Mouse (Mus musculus) midbrain, embryonic 15.5 days (tissue): Measurements from ENCODE around the gene Ctsh. TPM values are rescaled to one million over a fixed set of nuclear protein-coding genes. Genes with fewer than 3 reads are reported as not detected.
"Not testable (repeated sequence)": the region's sequence is repeated elsewhere in the genome, so short reads cannot be mapped to it uniquely, and the experiment has no call there.

Experiments
- ATAC-seq: fragments of 200-750 bp; cut with Nextera tagmentation; replicated peaks from 2 replicates; pipeline ENCODE4 v1.8.0; 2017; ENCODE audit warnings: moderate TSS enrichment
- H3K27ac ChIP-seq: fragments of 300-500 bp; sonication (generic); 2 replicates; pipeline ENCODE4 v1.5.1; 2015; ENCODE audit warnings: mild to moderate bottlenecking, inconsistent platforms
- H3K27me3 ChIP-seq: fragments of 300-500 bp; sonication (generic); replicated peaks from 2 replicates; pipeline ENCODE4 v1.6.1; 2015; ENCODE audit warnings: inconsistent platforms
- H3K36me3 ChIP-seq: fragments of 300-500 bp; sonication (generic); replicated peaks from 2 replicates; pipeline ENCODE4 v1.6.1; 2015; ENCODE audit warnings: inconsistent platforms
- H3K4me1 ChIP-seq: fragments of 300-500 bp; sonication (generic); 2 replicates; pipeline ENCODE4 v1.6.1; 2015; ENCODE audit warnings: inconsistent platforms
- H3K4me2 ChIP-seq: fragments of 300-500 bp; sonication (generic); 2 replicates; pipeline ENCODE4 v1.6.1; 2015; ENCODE audit warnings: inconsistent platforms, mild to moderate bottlenecking, moderate library complexity
- H3K4me3 ChIP-seq: fragments of 300-500 bp; sonication (generic); 2 replicates; pipeline ENCODE4 v1.5.1; 2015; ENCODE audit warnings: mild to moderate bottlenecking, inconsistent platforms
- H3K9ac ChIP-seq: fragments of 300-500 bp; sonication (generic); 2 replicates; pipeline ENCODE4 v1.6.1; 2015; ENCODE audit warnings: mild to moderate bottlenecking, inconsistent platforms
- H3K9me3 ChIP-seq: fragments of 300-500 bp; sonication (generic); 2 replicates; pipeline ENCODE4 v1.6.1; 2016; ENCODE audit warnings: inconsistent platforms
- WGBS: fragments of 180-500 bp; shearing (Covaris S2); methylation state at CpG from one replicate; pipeline ENCODE4 v1.1.7; 2015; ENCODE audit warnings: mixed read lengths; 5-methylcytosine and 5-hydroxymethylcytosine counted together
- polyA plus RNA-seq: library from polyadenylated mRNA; unstranded; fragments of >200 nt; fragmentation: Nextera tagmentation; extraction: Ambion mirVana; gene quantifications from 2 replicates; pipeline ENCODE4 v1.2.1, GENCODE M21; 2015

Gene Ctsh
- polyA plus RNA-seq, 1 experiment from 2014 or later, result 21.3 TPM

GRCm38 (mm10) chr9:90036313-90036712 lies 17.6 kb upstream of the Ctsh start:
- Histone ChIP-seq H3K9ac (no peak overlapping the region), H3K4me2 (no peak overlapping the region), H3K4me1 (no peaks in the 10 kb centered on the region), H3K27ac (no peak overlapping the region), H3K4me3 (no peak overlapping the region), H3K9me3 (no peaks in the 10 kb centered on the region), H3K27me3 (no peaks in the 10 kb centered on the region), H3K36me3 (no peaks in the 10 kb centered on the region)
- ATAC-seq, result no peak
- 87% methylated on average over 4 of the region's 4 CpGs for WGBS

DNA sequence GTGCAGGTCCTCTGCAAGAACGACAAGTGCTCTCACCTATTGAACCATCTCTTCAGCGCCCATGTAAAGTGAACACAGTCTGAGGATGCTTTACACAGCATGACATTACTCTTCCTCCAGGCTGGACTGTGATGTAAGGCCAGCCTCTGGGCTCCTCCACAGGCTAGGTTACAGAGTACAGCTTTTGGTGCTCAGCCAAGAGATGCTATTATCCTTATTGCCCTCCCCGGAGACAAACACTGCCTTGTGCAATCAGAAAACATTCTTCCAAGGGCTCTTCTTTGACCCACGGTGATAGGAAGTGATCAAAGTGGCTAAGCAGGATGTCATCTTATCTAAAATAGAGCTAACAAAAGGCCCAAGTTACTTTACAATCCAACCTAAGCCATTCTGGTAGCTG lies 15.4 kb upstream of the Ctsh start:
- Histone ChIP-seq H3K9me3 (no peaks in the 10 kb centered on the region), H3K9ac (no peak overlapping the region), H3K27ac (no peak overlapping the region), H3K4me3 (no peak overlapping the region), H3K4me2 (no peak overlapping the region), H3K36me3 (no peaks in the 10 kb centered on the region), H3K4me1 (no peaks in the 10 kb centered on the region), H3K27me3 (no peaks in the 10 kb centered on the region)
- ATAC-seq, result no peak
- WGBS, result 82% methylated on average over 4 of the region's 4 CpGs

- Histone ChIP-seq H3K9me3 (no peaks in the 10 kb centered on the region), H3K4me3 (no peak overlapping the region), H3K4me2 (no peak overlapping the region), H3K4me1 (no peaks in the 10 kb centered on the region), H3K27me3 (no peaks in the 10 kb centered on the region), H3K9ac (no peak overlapping the region), H3K27ac (no peak overlapping the region), H3K36me3 (no peaks in the 10 kb centered on the region)
- WGBS, result 92% methylated on average over 2 of the region's 2 CpGs
- no peak for ATAC-seq
These were observed 13.0 kb upstream of the Ctsh start for GRCm38 (mm10) chr9:90040916-90041315.

DNA sequence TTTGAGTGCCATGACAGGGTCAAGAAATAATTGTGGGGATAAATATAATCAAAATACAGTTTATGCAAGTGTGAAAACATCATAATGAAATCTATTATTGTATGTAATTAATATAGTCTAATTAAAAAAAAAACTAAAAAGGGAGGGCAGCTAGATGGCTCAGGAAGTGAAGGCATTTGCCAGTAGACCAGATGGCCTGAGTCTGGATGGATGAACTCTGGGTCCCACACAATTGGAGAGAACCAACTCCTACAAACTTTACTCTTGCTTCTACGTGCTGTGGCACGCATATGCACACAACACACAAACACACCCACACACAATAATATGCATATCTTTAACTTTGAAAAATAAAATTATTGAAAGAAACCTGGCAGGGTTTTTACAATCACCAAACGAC lies 12.4 kb upstream of the Ctsh start:
- Histone ChIP-seq H3K4me1 (no peaks in the 10 kb centered on the region), H3K9me3 (no peaks in the 10 kb centered on the region), H3K36me3 (no peaks in the 10 kb centered on the region), H3K27me3 (no peaks in the 10 kb centered on the region), H3K4me2 (no peak overlapping the region), H3K4me3 (no peak overlapping the region), H3K9ac (no peak overlapping the region), H3K27ac (no peak overlapping the region)
- no peak for ATAC-seq
- 93% methylated on average over 3 of the region's 3 CpGs for WGBS

DNA sequence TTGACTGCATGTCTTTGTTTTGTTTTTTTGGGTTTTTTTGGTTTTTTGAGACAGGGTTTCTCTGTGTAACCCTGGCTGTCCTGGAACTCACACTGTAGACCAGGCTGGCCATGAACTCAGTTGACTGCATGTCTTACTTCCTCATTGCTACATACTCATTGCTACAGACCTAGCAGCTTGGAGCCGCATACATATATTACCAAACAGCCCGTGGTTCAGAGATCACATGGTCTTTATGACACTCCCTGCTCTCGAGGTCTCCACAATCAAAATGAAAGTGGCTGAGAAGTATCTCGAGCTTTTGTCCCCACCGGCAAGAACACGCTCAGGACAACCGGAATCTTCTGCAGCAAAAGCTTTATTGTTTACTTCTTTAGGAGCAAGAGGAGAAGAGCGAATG lies 11.0 kb upstream of the Ctsh start:
- not testable (repeated sequence) for H3K9ac ChIP-seq, H3K4me3 ChIP-seq, H3K27me3 ChIP-seq, H3K36me3 ChIP-seq, H3K9me3 ChIP-seq, ATAC-seq, H3K27ac ChIP-seq, H3K4me1 ChIP-seq, H3K4me2 ChIP-seq
- WGBS, result 93% methylated on average over 8 of the region's 8 CpGs

DNA sequence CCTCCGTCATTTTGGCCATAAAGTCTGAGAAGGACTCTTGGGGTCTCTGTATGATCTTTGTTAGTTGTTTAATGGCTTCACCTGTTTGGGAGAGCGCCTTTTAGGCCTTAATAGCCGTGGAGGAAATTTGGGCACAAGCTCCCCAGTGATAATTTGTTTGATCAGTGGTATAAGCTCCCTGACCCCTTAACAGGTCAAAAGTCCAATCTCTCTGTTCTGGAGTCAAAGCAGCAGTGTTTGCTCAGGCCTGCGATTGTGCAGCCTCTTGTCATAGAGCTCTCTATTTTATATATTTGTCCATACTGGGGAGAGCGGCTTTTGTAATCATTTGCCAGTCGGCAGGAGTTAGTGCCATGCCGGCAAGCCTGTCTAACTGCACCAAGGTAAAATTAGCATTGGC lies 8.8 kb upstream of the Ctsh start:
- H3K4me3 ChIP-seq, result no peak overlapping the region
- H3K36me3 ChIP-seq, result no peaks in the 10 kb centered on the region
- H3K27me3 ChIP-seq, result no peaks in the 10 kb centered on the region
- H3K4me2 ChIP-seq, result no peak overlapping the region
- no peak for ATAC-seq
- WGBS, result 93% methylated on average over 7 of the region's 7 CpGs
- H3K4me1 ChIP-seq, result no peaks in the 10 kb centered on the region
- H3K27ac ChIP-seq, result no peak overlapping the region
- H3K9ac ChIP-seq, result no peak overlapping the region
- H3K9me3 ChIP-seq, result no peaks in the 10 kb centered on the region

DNA sequence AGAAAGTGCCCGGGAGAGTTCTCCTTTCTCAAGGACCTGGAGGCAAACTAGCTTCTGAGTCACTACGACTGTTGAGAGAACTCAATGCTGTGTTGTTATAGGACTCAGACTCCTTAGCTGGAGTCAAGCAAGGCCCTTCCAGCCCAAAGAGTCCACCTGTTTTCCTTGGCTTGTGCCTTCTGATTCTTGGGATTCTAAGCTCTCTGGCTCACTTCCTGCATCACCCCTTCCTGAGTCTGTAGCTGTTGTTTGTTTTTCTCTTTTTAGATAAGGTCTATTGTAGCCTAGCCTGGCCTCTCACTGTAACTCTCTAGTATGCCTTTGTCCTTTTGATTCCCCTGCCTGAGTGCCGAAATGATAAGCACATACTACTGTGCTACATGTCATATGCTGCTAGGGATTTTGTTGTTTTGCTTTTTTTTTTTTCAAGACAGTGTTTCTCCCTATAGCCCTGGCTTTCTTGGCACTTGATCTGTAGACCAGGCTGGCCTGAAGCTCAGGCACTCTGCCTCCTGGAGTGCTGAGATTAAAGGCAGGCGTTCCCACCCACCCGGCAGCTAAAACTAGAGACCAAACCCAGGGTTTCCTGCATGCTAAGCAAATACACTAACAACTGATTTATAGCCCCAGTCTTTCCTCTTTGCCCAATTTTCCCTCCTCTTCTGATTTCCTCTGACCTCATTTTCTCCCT lies 5.9 kb upstream of the Ctsh start:
- ATAC-seq, result no peak
- Histone ChIP-seq H3K9ac (no peak overlapping the region), H3K4me3 (no peak overlapping the region), H3K27ac (no peak overlapping the region), H3K36me3 (no peaks in the 10 kb centered on the region), H3K4me1 (no peaks in the 10 kb centered on the region), H3K27me3 (no peaks in the 10 kb centered on the region), H3K9me3 (no peaks in the 10 kb centered on the region), H3K4me2 (no peak overlapping the region)
- 69% methylated on average over 5 of the region's 5 CpGs for WGBS

DNA sequence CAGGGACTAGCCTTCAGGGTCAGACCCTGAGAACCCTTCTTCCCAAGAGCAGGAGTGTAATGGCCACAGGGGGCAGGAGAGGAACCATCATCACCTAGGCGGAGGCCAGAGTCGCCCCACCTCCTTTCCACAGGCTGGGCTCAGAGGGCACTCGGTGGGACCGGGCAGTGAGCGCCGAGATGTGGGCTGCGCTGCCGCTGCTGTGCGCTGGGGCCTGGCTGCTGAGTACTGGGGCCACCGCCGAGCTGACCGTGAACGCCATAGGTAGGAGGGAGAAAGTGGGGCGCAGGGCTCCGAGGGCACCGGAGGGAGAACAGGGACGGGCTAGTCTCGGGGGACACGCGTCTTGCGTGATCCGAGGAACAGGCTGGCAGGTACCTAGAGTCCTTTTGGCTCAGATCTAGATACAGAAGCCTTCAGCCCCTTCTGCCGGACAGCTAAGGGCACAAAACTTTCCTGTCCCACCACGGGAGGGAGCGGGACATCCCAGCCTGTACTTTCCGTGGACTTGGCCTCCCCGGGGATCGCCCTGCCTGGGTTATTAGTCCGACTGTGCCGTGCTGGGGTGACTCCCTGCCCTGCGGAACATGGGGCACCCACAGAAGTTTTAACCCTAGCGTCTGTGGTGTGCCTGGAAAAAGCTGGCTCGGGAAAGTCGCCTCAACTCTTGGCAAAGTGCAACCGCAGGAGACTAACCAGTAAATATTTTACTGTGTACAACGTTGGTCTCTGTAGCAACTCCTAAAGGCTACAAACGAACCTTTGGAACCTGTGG lies 606 bp downstream of the Ctsh start:
- Histone ChIP-seq H3K4me2 (peak overlapping the region; percentile 64), H3K4me1 (peaks cover 9% of the 10 kb centered on the region), H3K4me3 (peak overlapping the region; percentile 33), H3K36me3 (no peaks in the 10 kb centered on the region), H3K9me3 (no peaks in the 10 kb centered on the region), H3K27ac (no peak overlapping the region), H3K27me3 (no peaks in the 10 kb centered on the region), H3K9ac (0 out of 2 replicates have a peak overlapping the region, but pooled peaks have one; percentile 15)
- WGBS, result 1% methylated on average over 36 of the region's 37 CpGs
- ATAC-seq, result peak; percentile 85

- WGBS, result 45% methylated on average over 5 of the region's 5 CpGs
- H3K4me3 ChIP-seq, result no peak overlapping the region
- no peak for ATAC-seq
- no peaks in the 10 kb centered on the region for H3K27me3 ChIP-seq
- H3K9me3 ChIP-seq, result no peaks in the 10 kb centered on the region
- H3K4me2 ChIP-seq, result no peak overlapping the region
- no peak overlapping the region for H3K27ac ChIP-seq
- peaks cover 9% of the 10 kb centered on the region for H3K4me1 ChIP-seq
- H3K36me3 ChIP-seq, result no peaks in the 10 kb centered on the region
- no peak overlapping the region for H3K9ac ChIP-seq
These were observed 1.5 kb downstream of the Ctsh start for GRCm38 (mm10) chr9:90055409-90055808.

DNA sequence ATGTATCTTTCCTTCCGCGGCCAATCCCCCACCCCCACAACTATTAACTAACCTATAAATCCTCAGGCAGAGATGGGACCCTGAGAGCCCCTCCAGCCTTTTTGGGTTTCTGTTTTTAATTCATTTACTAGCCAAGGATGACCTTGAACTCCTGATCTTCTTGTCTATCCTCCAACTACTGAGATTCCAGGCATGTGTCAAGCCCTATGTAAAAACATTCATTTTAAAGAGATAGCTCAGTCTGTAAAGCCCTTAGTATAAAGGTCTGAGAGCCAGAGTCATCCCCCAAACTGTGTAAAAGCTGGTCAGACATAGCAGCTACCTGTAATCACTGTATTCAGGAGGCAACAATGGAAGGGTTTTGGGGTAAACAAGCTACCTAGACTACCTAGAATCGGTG lies 2.0 kb downstream of the Ctsh start:
- H3K9me3 ChIP-seq, result no peaks in the 10 kb centered on the region
- no peak overlapping the region for H3K9ac ChIP-seq
- no peak for ATAC-seq
- H3K27ac ChIP-seq, result no peak overlapping the region
- H3K27me3 ChIP-seq, result no peaks in the 10 kb centered on the region
- H3K4me3 ChIP-seq, result no peak overlapping the region
- no peak overlapping the region for H3K4me2 ChIP-seq
- peaks cover 9% of the 10 kb centered on the region for H3K4me1 ChIP-seq
- WGBS, result 84% methylated on average over 3 of the region's 3 CpGs
- H3K36me3 ChIP-seq, result no peaks in the 10 kb centered on the region

GRCm38 (mm10) chr9:90056716-90057115 lies 2.8 kb downstream of the Ctsh start:
- no peak overlapping the region for H3K27ac ChIP-seq
- no peaks in the 10 kb centered on the region for H3K9me3 ChIP-seq
- H3K4me1 ChIP-seq, result peaks cover 9% of the 10 kb centered on the region
- H3K4me3 ChIP-seq, result no peak overlapping the region
- no peak for ATAC-seq
- no peaks in the 10 kb centered on the region for H3K27me3 ChIP-seq
- no peaks in the 10 kb centered on the region for H3K36me3 ChIP-seq
- H3K9ac ChIP-seq, result no peak overlapping the region
- WGBS, result 90% methylated on average over 2 of the region's 2 CpGs
- no peak overlapping the region for H3K4me2 ChIP-seq

GRCm38 (mm10) chr9:90059828-90060573 lies 6.0 kb downstream of the Ctsh start:
- no peak for ATAC-seq
- peaks cover 1% of the 10 kb centered on the region; the same call in 1 of the 2 replicates for H3K4me1 ChIP-seq
- no peaks in the 10 kb centered on the region for H3K27me3 ChIP-seq

More at GRCm38 (mm10) chr9:90059828-90060573, 6.0 kb downstream of the Ctsh start:
- Histone ChIP-seq H3K4me2 (no peak overlapping the region), H3K9ac (no peak overlapping the region), H3K27ac (no peak overlapping the region), H3K4me3 (no peak overlapping the region), H3K9me3 (no peaks in the 10 kb centered on the region), H3K36me3 (no peaks in the 10 kb centered on the region)
- 87% methylated on average over 9 of the region's 9 CpGs for WGBS
